Mouse (Mus musculus): Measurements from ENCODE around the gene Copz2.

DNA sequence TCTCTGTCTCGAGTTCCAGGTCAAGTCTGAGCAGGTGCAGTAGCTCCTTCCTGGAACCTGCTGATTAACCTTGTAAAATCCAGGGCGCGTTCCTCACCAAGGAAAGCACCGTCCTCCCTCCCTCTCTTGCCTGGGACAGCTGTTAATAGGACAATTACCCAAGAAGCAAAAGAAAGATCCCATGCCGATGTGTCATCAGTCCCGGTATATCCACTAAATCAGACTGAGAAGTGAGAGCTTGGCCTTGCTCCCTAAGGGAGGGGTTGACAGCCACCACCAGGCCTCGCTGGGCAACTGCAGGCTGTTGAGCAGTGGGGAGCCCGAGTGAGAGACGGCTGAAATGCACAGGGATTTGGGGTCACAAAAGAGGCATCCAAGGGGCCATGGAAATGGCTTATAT is 12.4 kb upstream of the Copz2 start:
- peak; percentile 45; the same call in 1 of the 2 replicates for TF ChIP-seq CTCF (IDR thresholded peaks at IDR 0.05; ENCODE audit: extremely low read depth, insufficient read length, insufficient replicate concordance, low read depth, low read length)
- TF ChIP-seq POLR2A (IDR thresholded peaks at IDR 0.05; ENCODE audit: low read depth, low read length) = no peak

Data from small intestine, adult 2 months (tissue).